Mouse (Mus musculus) layer of hippocampus, postnatal 36 days (tissue): Measurements from ENCODE around the gene Ppp6r3. TPM values are rescaled to one million over a fixed set of nuclear protein-coding genes. Genes with fewer than 3 reads are reported as not detected.

Source experiments
- DNase-seq, 2 experiments: peaks; one replicate each; pipeline ENCODE4 v3.0.0; 2022
- total RNA-seq, 2 experiments: library from RNA; stranded (reverse); gene quantifications; 2 replicates each; pipeline ENCODE4 v1.2.3; 2021

Ppp6r3 gene
- total RNA-seq, 2 experiments from 2014 or later = 82.0 to 89.2 TPM

GRCm38 (mm10) chr19:3431066-3431465 is 144.5 kb downstream of the Ppp6r3 start:
- no peak for DNase-seq

GRCm38 (mm10) chr19:3429156-3429816 is 146.3 kb downstream of the Ppp6r3 start:
- no peak for DNase-seq

- DNase-seq = peak in 1 of 2 experiments; percentile 6
These were observed 147.3 kb downstream of the Ppp6r3 start for GRCm38 (mm10) chr19:3428057-3428830.

- DNase-seq = no peak
These were observed 151.3 kb downstream of the Ppp6r3 start for GRCm38 (mm10) chr19:3424214-3424613.

GRCm38 (mm10) chr19:3422981-3423380 is 152.6 kb downstream of the Ppp6r3 start:
- DNase-seq = no peak

GRCm38 (mm10) chr19:3422488-3422887 is 153.1 kb downstream of the Ppp6r3 start:
- no peak for DNase-seq

- DNase-seq = no peak
These were observed 156.3 kb downstream of the Ppp6r3 start for GRCm38 (mm10) chr19:3419251-3419650.

GRCm38 (mm10) chr19:3414268-3414733 is 161.2 kb downstream of the Ppp6r3 start, which contains the start of gene Gal:
Gene Gal, minus strand, starts transcription at chr19:3414544.
- no peak for DNase-seq

GRCm38 (mm10) chr19:3405531-3406281 is 169.8 kb downstream of the Ppp6r3 start:
- no peak for DNase-seq

Other genes with a start within 250 kb of the Ppp6r3 start
- under 1 TPM; 0.18 to 0.52 TPM for gene Tesmin, start 186.9 kb downstream of the Ppp6r3 start, total RNA-seq
- 1 to 10 TPM; 1.0 to 1.1 TPM for gene Gal, start 161.2 kb downstream of the Ppp6r3 start, total RNA-seq
- gene Lrp5, start 110.8 kb upstream of the Ppp6r3 start, total RNA-seq = 10 to 100 TPM; 10.2 to 11.4 TPM
- gene 1810055G02Rik, start 132.5 kb upstream of the Ppp6r3 start, total RNA-seq = 10 to 100 TPM; 22.4 to 28.7 TPM
- gene Kmt5b, start 191.7 kb upstream of the Ppp6r3 start, total RNA-seq = 10 to 100 TPM; 56.6 to 60.1 TPM